10 mouse cellular contexts compared by ENCODE assay signal in the genomic region with DNA sequence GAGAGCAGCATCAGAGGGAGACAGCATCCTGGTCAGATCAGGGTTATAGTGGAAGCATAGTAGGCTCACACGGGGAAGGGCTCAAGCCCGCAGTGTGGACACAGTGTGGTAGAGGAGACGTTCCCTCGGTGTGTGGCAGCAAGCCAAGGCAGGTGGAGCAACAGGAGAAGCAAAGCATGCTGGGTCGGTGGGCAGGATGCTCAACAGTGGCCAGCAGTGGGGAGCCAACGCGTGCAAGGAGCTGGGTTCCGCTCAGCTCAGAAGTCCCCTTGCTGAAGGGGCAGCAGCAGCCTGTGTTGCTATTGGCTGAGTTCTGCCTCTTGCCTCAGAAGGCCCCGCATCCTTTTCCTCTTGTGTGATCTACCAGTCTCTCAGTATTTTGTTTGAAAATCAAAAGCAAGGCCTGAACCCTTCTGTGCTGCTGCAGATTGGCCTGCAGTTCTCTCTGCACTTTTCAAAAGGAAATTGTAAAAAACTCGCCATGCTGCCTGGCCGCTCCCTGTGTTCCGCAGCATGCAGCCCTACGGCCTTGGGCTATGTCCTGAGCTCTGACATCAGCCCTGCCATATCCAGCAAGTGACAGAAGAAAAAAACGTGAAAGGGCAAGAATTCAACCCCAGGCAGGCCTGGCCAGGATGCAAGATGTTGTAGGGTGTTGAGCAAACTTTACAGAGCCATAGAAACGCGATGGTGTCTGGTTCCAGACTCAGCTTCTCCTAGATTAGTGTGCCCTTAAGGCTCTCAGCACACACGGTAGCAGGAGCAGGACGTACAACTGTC.
DNase-seq lines count a peak whose midpoint lies in the region; ATAC-seq and TF ChIP-seq lines count a peak whose summit lies in the region.
"Had no signal": no experiment of that assay in that cellular context is flagged by ENCODE, and none has a peak within 500 bp of the region (broad histone marks: within the 10 kb centered on the region; RNA-seq: fewer than 3 reads in every experiment).

No protein-coding gene starts in this region.

- peak overlapping the region; percentile 38 for H3K4me2 ChIP-seq in limb, embryonic 13.5 days (replicated peaks)
- H3K4me2 ChIP-seq in liver, postnatal 0 days (ENCODE audit: low read depth, low read length), result no peak overlapping the region
- H3K4me2 ChIP-seq: heart, embryonic 13.5 days had no signal

- no peaks in the 10 kb centered on the region for H3K9me3 ChIP-seq in limb, embryonic 13.5 days
- no peaks in the 10 kb centered on the region for H3K9me3 ChIP-seq in liver, postnatal 0 days (ENCODE audit: low read length)
- H3K9me3 ChIP-seq: heart, embryonic 13.5 days had no signal

- no peaks in the 10 kb centered on the region for H3K36me3 ChIP-seq in limb, embryonic 13.5 days
- no peaks in the 10 kb centered on the region for H3K36me3 ChIP-seq in liver, postnatal 0 days (replicated peaks; ENCODE audit: insufficient read depth, low read length)
- H3K36me3 ChIP-seq: heart, embryonic 13.5 days had no signal

- no peak overlapping the region; the same call in 1 of the 2 replicates for H3K27ac ChIP-seq in limb, embryonic 13.5 days
- no peak overlapping the region for H3K27ac ChIP-seq in liver, postnatal 0 days (ENCODE audit: low read depth)
- H3K27ac ChIP-seq: heart, embryonic 13.5 days; liver, embryonic 14.5 days had no signal

- H3K4me3 ChIP-seq in limb, embryonic 13.5 days, result no peak overlapping the region
- no peak overlapping the region for H3K4me3 ChIP-seq in liver, postnatal 0 days (ENCODE audit: low read depth, low read length)
- H3K4me3 ChIP-seq: heart, embryonic 13.5 days had no signal

- WGBS in limb, embryonic 13.5 days, result 38% methylated on average over 18 of the region's 18 CpGs
- 63% methylated on average over 18 of the region's 18 CpGs for WGBS in liver, postnatal 0 days (ENCODE audit: insufficient replicate concordance)

- TF ChIP-seq EP300 in liver, postnatal 0 days (IDR thresholded peaks at IDR 0.05; ENCODE audit: low read depth), result no peak

- intact Hi-C loops in left cerebral cortex, postnatal 4 days (cut with DNase I), result no loop called here
- intact Hi-C loops in left cerebral cortex, postnatal 36 days (cut with DNase I), result no loop called here

- ATAC-seq in limb, embryonic 13.5 days (ENCODE audit: low FRiP score, low read depth), result peak; percentile 51; the same call in 1 of the 2 replicates
- no peak for ATAC-seq in liver, postnatal 0 days
- ATAC-seq: Patski had no signal

- no peaks in the 10 kb centered on the region for H3K27me3 ChIP-seq in limb, embryonic 13.5 days
- H3K27me3 ChIP-seq in liver, postnatal 0 days (ENCODE audit: insufficient read depth, low read length), result no peaks in the 10 kb centered on the region
- H3K27me3 ChIP-seq: heart, embryonic 13.5 days; Patski had no signal

- H3K9ac ChIP-seq in limb, embryonic 13.5 days, result 0 out of 2 replicates have a peak overlapping the region, but pooled peaks have one; percentile 35
- H3K9ac ChIP-seq in liver, postnatal 0 days (replicated peaks), result no peak overlapping the region
- H3K9ac ChIP-seq: heart, embryonic 13.5 days; liver, embryonic 14.5 days had no signal

- no peak for TF ChIP-seq CTCF in liver, postnatal 0 days (IDR thresholded peaks at IDR 0.05; ENCODE audit: low read depth)

- peaks cover 11% of the 10 kb centered on the region for H3K4me1 ChIP-seq in limb, embryonic 13.5 days
- no peaks in the 10 kb centered on the region for H3K4me1 ChIP-seq in liver, postnatal 0 days (ENCODE audit: insufficient read depth)

- peak; percentile 14 for DNase-seq in left cerebral cortex, postnatal 4 days
- DNase-seq in left cerebral cortex, postnatal 36 days (ENCODE audit: low spot score in 2 of 2), result no peak
- peak; percentile 11 to 31 for DNase-seq in CD8-positive naive resting alpha-beta T cell, adult 2 months (ENCODE audit: low read depth in 2 of 2, low spot score in 2 of 2)
- peak; percentile 59 for DNase-seq in adrenal gland, postnatal 14 days
- no peak for DNase-seq in neural tube, embryonic 10.5 days (ENCODE audit: extremely low spot score, low spot score)
- DNase-seq in liver, postnatal 0 days, result no peak

Comparison
In these comparisons a context has a peak if more than half of its experiments do, and no peak if none do; other contexts are left out.
1. DNase-seq: peak in left cerebral cortex, postnatal 4 days (single experiment), CD8-positive naive resting alpha-beta T cell, adult 2 months (2 of 2) and adrenal gland, postnatal 14 days (single experiment); none in left cerebral cortex, postnatal 36 days (0 of 2), neural tube, embryonic 10.5 days (single experiment) and liver, postnatal 0 days (single experiment).